Mouse (Mus musculus) megakaryocyte progenitor cell, adult 5-6 weeks (primary cell): ENCODE data around the gene Ccdc182. TPM values are rescaled to one million over a fixed set of nuclear protein-coding genes. Genes with fewer than 3 reads are reported as not detected.

Source experiments
- ATAC-seq: replicated peaks from 2 replicates; pipeline ENCODE4 v1.8.0; 2016; ENCODE audit warnings: mild to moderate bottlenecking, moderate TSS enrichment, inconsistent platforms; ENCODE audit not compliant: poor library complexity
- total RNA-seq, 2 experiments: library from RNA; stranded (forward) in 1 of 2; stranded (reverse) in 1 of 2; fragments of 157-497, 149-512 nt in 1 of 2; fragments of 200-1000 nt in 1 of 2; gene quantifications; 2 replicates each; pipeline versions ENCODE4 v1.2.3 to v1.2.4; 2015 to 2017

Ccdc182 gene
- total RNA-seq, 2 experiments from 2014 or later, result not detected

GRCm38 (mm10) chr11:88280426-88280836 is 13.4 kb upstream of the Ccdc182 start:
- ATAC-seq, result no peak

GRCm38 (mm10) chr11:88281428-88282119 is 12.3 kb upstream of the Ccdc182 start:
- 0 out of 2 replicates have a peak, but pooled peaks have one; percentile 29 for ATAC-seq

GRCm38 (mm10) chr11:88282516-88282915 is 11.3 kb upstream of the Ccdc182 start:
- no peak for ATAC-seq

GRCm38 (mm10) chr11:88286019-88286418 is 7.8 kb upstream of the Ccdc182 start:
- ATAC-seq, result no peak

- no peak for ATAC-seq
Measured at GRCm38 (mm10) chr11:88288400-88288799, 5.5 kb upstream of the Ccdc182 start.

GRCm38 (mm10) chr11:88288805-88289340 is 5.0 kb upstream of the Ccdc182 start:
- ATAC-seq, result no peak

- no peak for ATAC-seq
Measured at GRCm38 (mm10) chr11:88291245-88291644, 2.6 kb upstream of the Ccdc182 start.

GRCm38 (mm10) chr11:88291688-88292087 is 2.2 kb upstream of the Ccdc182 start:
- ATAC-seq, result no peak

- no peak for ATAC-seq
Measured at GRCm38 (mm10) chr11:88294394-88294710, 494 bp downstream of the Ccdc182 start.

GRCm38 (mm10) chr11:88295298-88295697 is 1.4 kb downstream of the Ccdc182 start:
- ATAC-seq, result no peak

- peak; percentile 44; the same call in 1 of the 2 replicates for ATAC-seq
Measured at GRCm38 (mm10) chr11:88297526-88297925, 3.7 kb downstream of the Ccdc182 start.

GRCm38 (mm10) chr11:88299345-88299744 is 5.5 kb downstream of the Ccdc182 start:
- ATAC-seq, result no peak

GRCm38 (mm10) chr11:88301619-88302018 is 7.8 kb downstream of the Ccdc182 start:
- ATAC-seq, result no peak

- ATAC-seq, result 0 out of 2 replicates have a peak, but pooled peaks have one; percentile 31
Measured at GRCm38 (mm10) chr11:88305759-88306158, 11.9 kb downstream of the Ccdc182 start.

- ATAC-seq, result 0 out of 2 replicates have a peak, but pooled peaks have one; percentile 49
Measured at GRCm38 (mm10) chr11:88307616-88308543, 14.0 kb downstream of the Ccdc182 start.

- no peak for ATAC-seq
Measured at GRCm38 (mm10) chr11:88309059-88309700, 15.3 kb downstream of the Ccdc182 start.

- no peak for ATAC-seq
Measured at GRCm38 (mm10) chr11:88310773-88311172, 16.9 kb downstream of the Ccdc182 start.

- no peak for ATAC-seq
Measured at GRCm38 (mm10) chr11:88311606-88312005, 17.7 kb downstream of the Ccdc182 start.

- peak; percentile 49 for ATAC-seq
Measured at GRCm38 (mm10) chr11:88313512-88313911, 19.7 kb downstream of the Ccdc182 start.

- ATAC-seq, result no peak
Measured at GRCm38 (mm10) chr11:88314471-88314870, 20.6 kb downstream of the Ccdc182 start.

- ATAC-seq, result peak; percentile 61
Measured at GRCm38 (mm10) chr11:88315393-88315792, 21.5 kb downstream of the Ccdc182 start.
